Mouse (Mus musculus) spleen, adult 2 months (tissue): ENCODE measurements around the gene Snrpd3.

Source experiments
- CTCF ChIP-seq: fragments of 200-500 bp; IDR thresholded peaks from 2 replicates; pipeline ENCODE4 v1.5.1; 2011; ENCODE audit warnings: mild to moderate bottlenecking, inconsistent platforms; ENCODE audit not compliant: insufficient read depth, insufficient read length, insufficient replicate concordance; ENCODE audit errors: extremely low read depth
- POLR2A ChIP-seq: fragments of 200-500 bp; IDR thresholded peaks from 2 replicates; pipeline ENCODE4 v1.6.1; 2011; ENCODE audit warnings: low read depth, low read length, inconsistent platforms

GRCm38 (mm10) chr10:75520581-75520980 is 3.2 kb downstream of the Snrpd3 start:
- TF ChIP-seq CTCF (no peak), POLR2A (no peak)
